Mouse (Mus musculus) liver, embryonic 12.5 days (tissue): ENCODE results near the gene Crocc. TPM values are rescaled to one million over a fixed set of nuclear protein-coding genes. Genes with fewer than 3 reads are reported as not detected.

Experiments used
- ATAC-seq: fragments of 200-750 bp; cut with Nextera tagmentation; 2 replicates; pipeline ENCODE4 v1.8.0; 2017; ENCODE audit warnings: moderate number of reproducible peaks, mild to moderate bottlenecking, moderate library complexity
- H3K27ac ChIP-seq: fragments of 300-500 bp; sonication (generic); 2 replicates; pipeline ENCODE4 v1.5.1; 2016; ENCODE audit warnings: mild to moderate bottlenecking
- H3K27me3 ChIP-seq: fragments of 300-500 bp; sonication (generic); replicated peaks from 2 replicates; pipeline ENCODE4 v1.6.1; 2016; ENCODE audit warnings: mild to moderate bottlenecking, moderate library complexity
- H3K36me3 ChIP-seq: fragments of 300-500 bp; sonication (generic); 2 replicates; pipeline ENCODE4 v1.6.1; 2016; ENCODE audit warnings: mild to moderate bottlenecking, moderate library complexity
- H3K4me1 ChIP-seq: fragments of 300-500 bp; sonication (generic); 2 replicates; pipeline ENCODE4 v1.6.1; 2016
- H3K4me2 ChIP-seq: fragments of 300-500 bp; sonication (generic); 2 replicates; pipeline ENCODE4 v1.6.1; 2016; ENCODE audit warnings: mild to moderate bottlenecking, moderate library complexity
- H3K4me3 ChIP-seq: fragments of 300-500 bp; sonication (generic); 2 replicates; pipeline ENCODE4 v1.5.1; 2016; ENCODE audit warnings: mild to moderate bottlenecking, moderate library complexity
- H3K9ac ChIP-seq: fragments of 300-500 bp; sonication (generic); 2 replicates; pipeline ENCODE4 v1.6.1; 2016; ENCODE audit warnings: mild to moderate bottlenecking, moderate library complexity
- H3K9me3 ChIP-seq: fragments of 300-500 bp; sonication (generic); replicated peaks from 2 replicates; pipeline ENCODE4 v1.6.1; 2016; ENCODE audit warnings: mild to moderate bottlenecking, moderate library complexity
- WGBS: fragments of 180-500 bp; shearing (Covaris S2); methylation state at CpG from one replicate; pipeline ENCODE4 v1.1.7; 2016; ENCODE audit not compliant: insufficient replicate concordance; 5-methylcytosine and 5-hydroxymethylcytosine counted together
- polyA plus RNA-seq: library from polyadenylated mRNA; unstranded; fragments of >200 nt; fragmentation: Nextera tagmentation; extraction: Ambion mirVana; gene quantifications from 2 replicates; pipeline ENCODE4 v1.2.1, GENCODE M21; 2016

Gene Crocc
- polyA plus RNA-seq, 1 experiment from 2014 or later = 2.0 TPM

DNA sequence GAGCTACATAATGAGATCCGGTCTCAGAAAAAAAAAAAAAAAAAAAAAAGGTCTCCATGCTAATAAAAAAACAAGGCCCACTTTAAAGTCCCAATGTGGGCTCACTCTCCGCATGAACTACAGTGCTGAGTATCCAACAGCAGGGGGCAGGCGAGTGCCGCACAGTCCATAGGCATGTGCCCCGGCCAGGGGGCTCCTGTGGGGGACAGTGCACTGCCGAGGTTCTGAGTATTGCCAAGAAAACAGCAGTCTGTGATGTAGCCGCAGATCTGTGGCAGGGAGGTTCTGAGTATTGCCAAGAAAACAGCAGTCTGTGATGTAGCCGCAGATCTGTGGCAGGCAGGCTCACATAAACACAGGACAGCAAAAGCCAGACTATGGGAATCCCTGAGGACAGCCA, 15.5 kb downstream of the Crocc start:
- Histone ChIP-seq H3K4me1 (peaks cover 8% of the 10 kb centered on the region; the same call in 1 of the 2 replicates), H3K9ac (no peak overlapping the region), H3K27ac (no peak overlapping the region), H3K9me3 (no peaks in the 10 kb centered on the region), H3K27me3 (no peaks in the 10 kb centered on the region), H3K4me3 (no peak overlapping the region), H3K36me3 (peaks cover 3% of the 10 kb centered on the region; the same call in 1 of the 2 replicates), H3K4me2 (no peak overlapping the region)
- WGBS = 23% methylated on average over 8 of the region's 8 CpGs
- no peak for ATAC-seq

GRCm38 (mm10) chr4:141041117-141041516, 19.2 kb downstream of the Crocc start:
- H3K4me2 ChIP-seq = peak overlapping the region; percentile 18; the same call in 1 of the 2 replicates
- WGBS = 44% methylated on average over 12 of the region's 12 CpGs
- ATAC-seq = no peak
- peaks cover 8% of the 10 kb centered on the region; the same call in 1 of the 2 replicates for H3K4me1 ChIP-seq
- no peak overlapping the region for H3K9ac ChIP-seq
- H3K9me3 ChIP-seq = no peaks in the 10 kb centered on the region
- H3K27ac ChIP-seq = no peak overlapping the region
- H3K4me3 ChIP-seq = no peak overlapping the region
- peaks cover 3% of the 10 kb centered on the region; the same call in 1 of the 2 replicates for H3K36me3 ChIP-seq
- no peaks in the 10 kb centered on the region for H3K27me3 ChIP-seq

- Histone ChIP-seq H3K9ac (no peak overlapping the region), H3K4me2 (no peak overlapping the region), H3K27ac (no peak overlapping the region), H3K36me3 (peaks cover 19% of the 10 kb centered on the region), H3K4me1 (peaks cover 12% of the 10 kb centered on the region), H3K27me3 (no peaks in the 10 kb centered on the region), H3K4me3 (no peak overlapping the region), H3K9me3 (no peaks in the 10 kb centered on the region)
- ATAC-seq = no peak
- 76% methylated on average over 27 of the region's 27 CpGs for WGBS
Measured at GRCm38 (mm10) chr4:141033606-141034549, 26.5 kb downstream of the Crocc start.

- H3K36me3 ChIP-seq = peaks cover 19% of the 10 kb centered on the region
- no peak overlapping the region for H3K9ac ChIP-seq
- H3K4me3 ChIP-seq = no peak overlapping the region
- H3K4me2 ChIP-seq = no peak overlapping the region
- peaks cover 12% of the 10 kb centered on the region for H3K4me1 ChIP-seq
- 11% methylated on average over 6 of the region's 6 CpGs for WGBS
- no peaks in the 10 kb centered on the region for H3K27me3 ChIP-seq
- H3K9me3 ChIP-seq = no peaks in the 10 kb centered on the region
- ATAC-seq = 0 out of 2 replicates have a peak, but pooled peaks have one; percentile 22
- no peak overlapping the region for H3K27ac ChIP-seq
Measured at GRCm38 (mm10) chr4:141031733-141032132, 28.6 kb downstream of the Crocc start.

DNA sequence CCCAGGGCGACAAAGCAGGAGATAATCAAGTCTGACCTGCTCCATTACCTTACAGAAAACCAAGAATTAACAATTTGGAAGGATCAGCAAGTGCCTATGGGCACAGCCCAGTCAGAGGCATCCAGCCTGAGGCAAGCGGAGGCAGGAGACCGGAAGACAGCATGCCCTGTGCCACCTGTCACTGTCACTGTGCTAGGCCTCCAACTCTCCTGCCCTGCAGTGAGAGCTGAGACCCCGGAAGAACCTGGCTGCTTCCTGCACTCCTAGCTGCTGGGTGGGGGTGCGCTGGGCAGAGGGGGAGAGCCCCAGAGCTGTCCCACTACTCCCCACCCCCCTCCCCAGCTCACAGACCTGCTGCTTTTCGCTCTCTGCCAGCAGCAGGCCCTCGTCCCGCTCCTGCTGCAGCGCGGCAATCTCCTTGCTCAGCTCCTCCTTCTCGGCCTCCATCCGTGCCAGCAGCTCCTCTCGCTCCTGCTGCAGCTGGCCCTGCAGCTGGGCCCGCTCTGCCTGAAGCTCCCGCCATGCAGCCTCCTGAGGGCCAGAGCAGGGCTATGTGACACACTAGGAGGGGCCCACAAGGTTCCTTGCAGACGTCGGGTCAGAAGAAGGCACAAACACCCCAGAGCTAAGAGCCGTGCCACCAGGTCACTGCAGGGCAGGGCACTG, 29.7 kb downstream of the Crocc start:
- 85% methylated on average over 18 of the region's 18 CpGs for WGBS
- Histone ChIP-seq H3K27ac (no peak overlapping the region), H3K9ac (no peak overlapping the region), H3K27me3 (no peaks in the 10 kb centered on the region), H3K9me3 (no peaks in the 10 kb centered on the region), H3K4me2 (no peak overlapping the region), H3K4me1 (peaks cover 12% of the 10 kb centered on the region), H3K36me3 (peaks cover 19% of the 10 kb centered on the region), H3K4me3 (no peak overlapping the region)
- ATAC-seq = no peak

- no peak overlapping the region for H3K4me2 ChIP-seq
- ATAC-seq = no peak
- H3K27me3 ChIP-seq = no peaks in the 10 kb centered on the region
- H3K27ac ChIP-seq = no peak overlapping the region
- H3K9me3 ChIP-seq = no peaks in the 10 kb centered on the region
- no peak overlapping the region for H3K4me3 ChIP-seq
- H3K36me3 ChIP-seq = peaks cover 9% of the 10 kb centered on the region; the same call in 1 of the 2 replicates
- no peak overlapping the region for H3K9ac ChIP-seq
- no peaks in the 10 kb centered on the region for H3K4me1 ChIP-seq
- 79% methylated on average over 27 of the region's 27 CpGs for WGBS
Measured at GRCm38 (mm10) chr4:141024992-141025391, 35.4 kb downstream of the Crocc start.

DNA sequence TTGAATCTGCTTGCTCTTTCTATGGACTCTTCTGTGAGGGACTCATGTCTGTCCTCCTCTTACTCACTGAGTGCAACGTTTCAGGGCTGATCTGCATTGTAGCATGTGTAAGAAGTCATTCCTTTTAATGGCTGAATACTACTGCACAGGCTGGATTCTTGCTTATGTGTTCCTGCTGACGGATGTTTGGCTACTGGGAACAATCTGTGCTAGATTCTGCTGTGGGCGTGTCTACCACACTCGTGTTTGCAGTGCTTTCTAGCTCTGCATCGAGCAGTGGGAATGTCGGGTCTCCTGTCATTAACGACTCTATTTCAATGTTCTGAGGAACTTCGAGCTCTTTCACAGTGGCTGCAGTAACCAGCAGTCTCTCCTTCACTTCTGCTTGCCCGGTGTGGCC, 36.3 kb downstream of the Crocc start:
- Histone ChIP-seq H3K9ac (no peak overlapping the region), H3K4me1 (no peaks in the 10 kb centered on the region), H3K4me3 (no peak overlapping the region), H3K4me2 (no peak overlapping the region), H3K27ac (no peak overlapping the region), H3K27me3 (no peaks in the 10 kb centered on the region), H3K36me3 (0 out of 2 replicates have a peak, but pooled peaks cover under 1% of the 10 kb centered on the region), H3K9me3 (no peaks in the 10 kb centered on the region)
- 60% methylated on average over 9 of the region's 9 CpGs for WGBS
- ATAC-seq = no peak

- Histone ChIP-seq H3K27ac (peak overlapping the region; percentile 47), H3K4me3 (no peak overlapping the region), H3K9ac (no peak overlapping the region), H3K9me3 (no peaks in the 10 kb centered on the region), H3K4me2 (no peak overlapping the region), H3K4me1 (no peaks in the 10 kb centered on the region), H3K27me3 (no peaks in the 10 kb centered on the region), H3K36me3 (no peaks in the 10 kb centered on the region)
- WGBS = 82% methylated on average over 11 of the region's 11 CpGs
- no peak for ATAC-seq
Measured at GRCm38 (mm10) chr4:141021614-141021929, 38.8 kb downstream of the Crocc start.

GRCm38 (mm10) chr4:141020811-141021613, 39.3 kb downstream of the Crocc start:
- no peak overlapping the region for H3K4me2 ChIP-seq
- H3K27ac ChIP-seq = peak overlapping the region; percentile 47; the same call in 1 of the 2 replicates
- no peak overlapping the region for H3K4me3 ChIP-seq
- 63% methylated on average over 14 of the region's 14 CpGs for whole genome bisulfite sequencing
- no peaks in the 10 kb centered on the region for H3K36me3 ChIP-seq
- no peak; the same call in 1 of the 2 replicates for ATAC-seq
- no peaks in the 10 kb centered on the region for H3K9me3 ChIP-seq
- no peaks in the 10 kb centered on the region for H3K27me3 ChIP-seq
- H3K4me1 ChIP-seq = no peaks in the 10 kb centered on the region
- no peak overlapping the region; the same call in 1 of the 2 replicates for H3K9ac ChIP-seq

DNA sequence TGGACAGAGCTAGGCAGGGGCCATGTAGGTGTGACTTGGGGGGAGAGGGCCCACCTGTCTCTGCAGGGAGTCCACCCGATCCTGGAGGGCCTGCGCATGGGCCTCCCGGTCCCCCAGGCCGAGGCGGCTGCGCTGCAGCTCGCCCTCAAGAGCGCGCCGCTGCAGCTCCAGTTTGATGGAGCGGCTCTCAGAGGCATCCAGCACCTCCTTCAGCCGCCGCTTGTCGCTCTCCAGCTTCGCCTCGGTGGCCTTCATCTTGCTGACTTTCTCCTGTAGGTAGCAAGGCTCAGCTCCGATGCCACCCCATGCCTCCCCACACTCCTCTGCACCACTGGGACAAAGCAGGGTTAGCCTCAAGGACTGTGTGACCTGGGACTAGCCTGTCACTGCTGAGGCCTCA, 40.1 kb downstream of the Crocc start:
- peak overlapping the region; percentile 47; the same call in 1 of the 2 replicates for H3K27ac ChIP-seq
- H3K9ac ChIP-seq = no peak overlapping the region
- H3K36me3 ChIP-seq = peaks cover 2% of the 10 kb centered on the region; the same call in 1 of the 2 replicates
- H3K4me3 ChIP-seq = no peak overlapping the region
- ATAC-seq = no peak
- no peaks in the 10 kb centered on the region for H3K4me1 ChIP-seq
- WGBS = 87% methylated on average over 17 of the region's 17 CpGs
- no peak overlapping the region for H3K4me2 ChIP-seq
- no peaks in the 10 kb centered on the region for H3K27me3 ChIP-seq
- no peaks in the 10 kb centered on the region for H3K9me3 ChIP-seq

GRCm38 (mm10) chr4:141017657-141018436, 42.5 kb downstream of the Crocc start:
- Histone ChIP-seq H3K4me3 (no peak overlapping the region), H3K4me1 (no peaks in the 10 kb centered on the region), H3K27ac (no peak overlapping the region), H3K9ac (no peak overlapping the region), H3K36me3 (peaks cover 4% of the 10 kb centered on the region; the same call in 1 of the 2 replicates), H3K27me3 (peaks cover 9% of the 10 kb centered on the region), H3K9me3 (no peaks in the 10 kb centered on the region), H3K4me2 (no peak overlapping the region)
- 78% methylated on average over 29 of the region's 29 CpGs for WGBS
- no peak for ATAC-seq
